Mouse (Mus musculus) midbrain, embryonic 11.5 days (tissue): ENCODE results near the gene Hs2st1. TPM values are rescaled to one million over a fixed set of nuclear protein-coding genes. Genes with fewer than 3 reads are reported as not detected.
A peak's percentile ranks its signal among the peaks of the same experiment; 100 is the strongest.

Experiments
- ATAC-seq: fragments of 200-750 bp; cut with Nextera tagmentation; 2 replicates; pipeline ENCODE4 v1.8.0; 2017; ENCODE audit warnings: moderate TSS enrichment, moderate library complexity; ENCODE audit not compliant: low FRiP score
- DNase-seq: peaks from one replicate; pipeline ENCODE4 v3.0.0; 2015; ENCODE audit warnings: low spot score; ENCODE audit errors: missing footprints
- H3K27ac ChIP-seq: fragments of 300-500 bp; sonication (generic); 2 replicates; pipeline ENCODE4 v1.5.1; 2014; ENCODE audit warnings: low read depth, low read length
- H3K27me3 ChIP-seq: fragments of 300-500 bp; sonication (generic); 2 replicates; pipeline ENCODE4 v1.6.1; 2014; ENCODE audit warnings: mild to moderate bottlenecking, low read length, moderate library complexity, mixed read lengths; ENCODE audit not compliant: control insufficient read depth, insufficient read depth
- H3K36me3 ChIP-seq: fragments of 300-500 bp; sonication (generic); 2 replicates; pipeline ENCODE4 v1.6.1; 2014; ENCODE audit warnings: mild to moderate bottlenecking, low read length, moderate library complexity, mixed read lengths; ENCODE audit not compliant: control insufficient read depth, insufficient read depth
- H3K4me1 ChIP-seq: fragments of 300-500 bp; sonication (generic); 2 replicates; pipeline ENCODE4 v1.6.1; 2014; ENCODE audit warnings: low read length; ENCODE audit not compliant: control insufficient read depth, insufficient read depth
- H3K4me2 ChIP-seq: fragments of 300-500 bp; sonication (generic); 2 replicates; pipeline ENCODE4 v1.6.1; 2014; ENCODE audit warnings: mild to moderate bottlenecking, moderate library complexity
- H3K4me3 ChIP-seq: fragments of 300-500 bp; sonication (generic); 2 replicates; pipeline ENCODE4 v1.5.1; 2014; ENCODE audit warnings: low read depth, low read length
- H3K9ac ChIP-seq: fragments of 300-500 bp; sonication (generic); 2 replicates; pipeline ENCODE4 v1.6.1; 2014; ENCODE audit warnings: low read length
- H3K9me3 ChIP-seq: fragments of 300-500 bp; sonication (generic); 2 replicates; pipeline ENCODE4 v1.6.1; 2016; ENCODE audit warnings: low read length; ENCODE audit not compliant: control insufficient read depth
- WGBS: fragments of 180-500 bp; shearing (Covaris S2); extraction: QIAGEN DNeasy Blood & Tissue Kit; methylation state at CpG from one replicate; pipeline ENCODE4 v1.1.7; 2014; 5-methylcytosine and 5-hydroxymethylcytosine counted together
- polyA plus RNA-seq: library from polyadenylated mRNA; unstranded; fragments of >200 nt; fragmentation: Nextera tagmentation; extraction: Ambion mirVana; gene quantifications from 2 replicates; pipeline ENCODE4 v1.2.1, GENCODE M21; 2014

Gene Hs2st1
- polyA plus RNA-seq, 1 experiment from 2014 or later, result 16.5 TPM

DNA sequence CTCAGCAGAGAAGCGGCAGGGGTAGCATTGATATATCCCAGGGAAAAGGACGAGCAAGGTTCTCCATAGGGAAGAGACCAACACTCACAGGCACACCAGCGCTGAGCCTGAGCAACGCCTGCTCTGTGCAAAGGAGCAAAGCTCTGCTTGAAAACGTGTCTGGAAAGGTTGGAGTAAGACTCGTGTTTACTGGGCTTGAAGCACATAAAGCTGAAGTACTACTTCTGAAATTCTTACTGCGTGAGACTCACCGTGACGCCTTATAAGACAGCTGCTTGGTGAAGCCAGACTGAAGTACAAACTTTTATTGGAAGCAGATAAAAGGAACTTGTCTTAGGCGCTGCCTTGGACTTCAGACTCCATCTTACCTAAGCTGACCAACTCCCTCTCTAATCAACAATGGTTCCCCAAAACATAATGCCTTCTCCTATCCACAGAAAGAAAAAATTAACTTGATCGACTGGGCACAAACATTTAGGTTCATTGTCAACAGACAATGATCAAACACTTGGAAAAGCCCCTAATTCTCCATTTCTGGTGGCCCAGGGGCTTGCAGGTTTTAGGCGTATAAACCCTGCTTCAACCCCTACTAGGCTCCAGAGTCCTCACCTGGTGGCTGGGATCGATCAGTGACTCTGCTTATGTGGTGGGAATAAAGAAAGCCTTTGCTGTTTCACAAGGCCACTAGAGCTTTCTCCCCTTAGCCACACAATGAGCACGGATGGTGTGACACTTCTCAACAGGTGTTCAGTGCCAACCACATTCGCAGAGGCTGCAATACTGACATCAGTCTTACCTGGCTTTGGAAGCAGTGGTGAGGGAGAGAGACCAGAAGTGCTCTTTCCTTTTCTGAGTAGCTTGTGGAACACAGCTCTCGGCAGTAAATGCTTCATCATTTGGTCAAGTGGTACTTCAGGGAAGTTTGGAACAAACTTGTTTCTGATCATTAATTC lies 56.5 kb downstream of the Hs2st1 start:
- ATAC-seq (no peak), DNase-seq (no peak)
- WGBS, result 90% methylated on average over 16 of the region's 16 CpGs
- Histone ChIP-seq H3K36me3 (no peaks in the 10 kb centered on the region), H3K4me1 (no peaks in the 10 kb centered on the region), H3K9ac (no peak overlapping the region), H3K27ac (no peak overlapping the region), H3K4me2 (no peak overlapping the region), H3K4me3 (no peak overlapping the region), H3K27me3 (no peaks in the 10 kb centered on the region), H3K9me3 (no peaks in the 10 kb centered on the region)

DNA sequence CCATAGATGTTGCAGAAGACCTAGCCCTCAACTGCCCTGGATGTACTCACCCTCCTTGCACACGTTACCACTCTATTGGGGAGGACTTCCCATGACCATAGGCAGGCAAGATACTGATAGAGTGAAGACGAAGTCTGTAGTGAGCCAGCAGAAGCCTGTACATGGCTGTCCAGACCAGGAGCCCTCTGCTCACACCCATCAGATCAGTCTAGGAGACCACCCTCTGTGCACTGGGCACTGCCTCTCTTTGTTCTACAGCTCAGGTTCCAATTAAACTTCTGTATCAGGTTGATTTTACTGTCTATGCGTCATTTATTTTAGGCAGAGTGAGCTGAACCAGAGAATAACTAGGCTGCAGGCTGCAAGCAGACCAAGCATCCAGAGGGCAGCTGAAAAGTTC lies 59.3 kb downstream of the Hs2st1 start:
- Histone ChIP-seq H3K9ac (no peak overlapping the region), H3K4me1 (peaks cover 2% of the 10 kb centered on the region; the same call in 1 of the 2 replicates), H3K9me3 (no peaks in the 10 kb centered on the region), H3K27me3 (no peaks in the 10 kb centered on the region), H3K4me2 (no peak overlapping the region), H3K27ac (no peak overlapping the region), H3K36me3 (no peaks in the 10 kb centered on the region), H3K4me3 (no peak overlapping the region)
- DNase-seq, result no peak
- 90% methylated on average over 3 of the region's 3 CpGs for WGBS
- ATAC-seq, result no peak

DNA sequence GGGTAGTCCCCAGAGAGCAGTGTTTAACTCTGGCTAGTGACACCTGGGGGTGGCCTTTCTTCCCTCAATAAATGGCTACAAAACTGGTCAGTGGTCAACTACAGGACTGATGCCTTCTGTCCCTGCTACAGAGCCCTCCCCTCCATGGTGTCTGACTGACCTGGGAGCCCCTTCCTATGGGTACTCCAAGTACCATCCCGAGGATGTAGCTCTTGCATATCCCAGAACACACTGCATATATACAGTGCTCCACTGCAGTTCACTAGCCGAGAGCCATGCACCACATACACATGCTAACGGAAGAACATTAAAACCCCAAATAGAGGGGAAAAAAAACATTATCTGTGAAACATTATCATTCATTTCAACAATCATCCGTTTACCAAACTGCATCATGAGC lies 61.6 kb downstream of the Hs2st1 start:
- Histone ChIP-seq H3K4me1 (peaks cover 2% of the 10 kb centered on the region; the same call in 1 of the 2 replicates), H3K9ac (no peak overlapping the region), H3K4me3 (no peak overlapping the region), H3K9me3 (no peaks in the 10 kb centered on the region), H3K36me3 (no peaks in the 10 kb centered on the region), H3K27me3 (no peaks in the 10 kb centered on the region), H3K27ac (no peak overlapping the region), H3K4me2 (no peak overlapping the region)
- DNase-seq, result peak; percentile 2
- WGBS, result 94% methylated on average over 4 of the region's 4 CpGs
- ATAC-seq, result no peak

DNA sequence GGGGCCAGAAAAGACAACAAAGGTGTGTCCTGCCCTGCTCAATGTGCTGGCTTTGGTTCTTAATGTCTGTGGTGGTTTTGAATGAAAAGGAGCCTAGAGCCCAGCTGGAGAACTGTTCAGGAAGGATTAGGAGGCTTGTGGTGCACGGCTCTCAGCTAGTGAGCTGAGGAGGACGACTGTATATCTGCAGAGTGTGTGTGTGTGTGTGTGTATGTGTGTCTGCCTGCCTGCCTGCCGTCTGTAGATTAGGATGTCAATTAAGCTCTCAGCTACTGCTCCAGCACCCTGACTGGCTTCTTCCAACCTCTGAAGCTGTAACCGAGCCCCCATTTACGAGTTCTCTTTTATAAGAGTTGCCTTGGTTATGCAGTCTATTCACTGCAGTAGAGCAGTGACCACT lies 62.1 kb downstream of the Hs2st1 start:
- Histone ChIP-seq H3K9me3 (no peaks in the 10 kb centered on the region), H3K9ac (no peak overlapping the region), H3K27ac (no peak overlapping the region), H3K4me2 (no peak overlapping the region), H3K36me3 (no peaks in the 10 kb centered on the region), H3K4me3 (no peak overlapping the region), H3K4me1 (peaks cover 2% of the 10 kb centered on the region; the same call in 1 of the 2 replicates), H3K27me3 (no peaks in the 10 kb centered on the region)
- ATAC-seq (peak; percentile 31; the same call in 1 of the 2 replicates), DNase-seq (peak; percentile 72)
- WGBS, result 43% methylated on average over 5 of the region's 5 CpGs

DNA sequence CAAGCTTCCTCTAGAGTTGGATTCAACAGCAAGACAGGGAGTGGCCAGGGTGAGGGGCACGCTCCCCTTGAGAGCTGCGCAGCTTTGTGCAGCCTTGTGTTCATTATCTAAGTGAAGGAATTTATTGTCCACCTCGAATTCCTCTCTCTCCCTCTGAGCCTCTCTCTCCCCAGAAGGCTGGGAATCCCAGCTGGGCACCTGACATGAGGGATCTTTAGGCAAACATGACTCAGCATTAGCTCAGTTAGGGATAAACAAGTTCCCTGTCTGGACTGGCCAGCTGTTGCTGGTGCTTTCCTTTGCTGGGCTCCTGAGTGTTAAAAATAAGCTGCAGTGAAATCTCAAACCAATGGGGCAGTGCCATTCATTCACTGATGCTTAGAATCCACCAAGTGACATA lies 63.8 kb downstream of the Hs2st1 start:
- Histone ChIP-seq H3K4me3 (no peak overlapping the region), H3K9ac (no peak overlapping the region), H3K9me3 (no peaks in the 10 kb centered on the region), H3K4me2 (no peak overlapping the region), H3K27ac (no peak overlapping the region), H3K27me3 (no peaks in the 10 kb centered on the region), H3K36me3 (no peaks in the 10 kb centered on the region), H3K4me1 (peaks cover 2% of the 10 kb centered on the region; the same call in 1 of the 2 replicates)
- ATAC-seq (0 out of 2 replicates have a peak, but pooled peaks have one; percentile 19), DNase-seq (peak; percentile 90)
- 29% methylated on average over 3 of the region's 3 CpGs for WGBS

DNA sequence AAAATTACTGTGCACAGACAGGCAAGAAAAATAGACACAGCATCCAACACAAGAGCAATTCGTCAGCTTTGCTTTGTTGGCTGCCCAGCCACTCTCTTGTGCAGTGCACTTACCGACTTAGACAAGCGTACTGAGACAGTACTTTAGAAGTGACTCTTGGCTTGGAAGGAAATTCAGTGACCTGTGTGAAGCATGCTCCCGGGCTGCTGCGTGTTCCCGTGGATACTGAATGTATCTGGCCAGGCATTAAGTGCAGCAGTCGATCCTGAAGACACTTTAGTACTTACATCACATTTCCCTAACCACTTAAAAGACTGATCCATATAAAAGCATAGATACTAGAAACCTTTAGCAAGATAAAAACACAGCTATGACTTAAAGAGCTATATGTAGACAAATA lies 68.1 kb downstream of the Hs2st1 start:
- DNase-seq, result peak; percentile 56
- Histone ChIP-seq H3K4me2 (no peak overlapping the region), H3K27me3 (no peaks in the 10 kb centered on the region), H3K9me3 (no peaks in the 10 kb centered on the region), H3K4me1 (peaks cover 2% of the 10 kb centered on the region; the same call in 1 of the 2 replicates), H3K4me3 (no peak overlapping the region), H3K9ac (no peak overlapping the region), H3K36me3 (no peaks in the 10 kb centered on the region), H3K27ac (no peak overlapping the region)
- no peak for ATAC-seq
- 78% methylated on average over 7 of the region's 7 CpGs for WGBS

DNA sequence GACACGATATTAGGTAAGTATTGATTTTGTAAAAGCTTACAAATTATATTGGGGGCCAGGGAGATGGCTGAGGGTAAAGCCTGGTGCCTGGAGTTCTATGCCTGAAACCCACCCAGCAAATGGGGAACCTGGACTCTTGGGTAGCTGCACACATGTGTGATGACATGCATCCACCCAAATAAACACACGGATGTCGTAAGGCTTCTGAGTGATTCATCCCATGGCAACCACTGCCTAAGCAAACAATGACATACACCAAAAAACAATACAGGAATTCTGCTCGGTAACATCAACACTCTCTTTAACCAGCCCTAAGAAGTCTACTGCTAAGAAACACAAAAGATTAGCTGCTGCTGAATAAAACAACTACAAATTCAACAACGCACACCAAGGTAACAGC lies 73.2 kb downstream of the Hs2st1 start:
- Histone ChIP-seq H3K9ac (no peak overlapping the region), H3K4me3 (no peak overlapping the region), H3K4me1 (no peaks in the 10 kb centered on the region; the same call in 1 of the 2 replicates), H3K4me2 (no peak overlapping the region), H3K27ac (no peak overlapping the region), H3K9me3 (no peaks in the 10 kb centered on the region), H3K36me3 (no peaks in the 10 kb centered on the region), H3K27me3 (no peaks in the 10 kb centered on the region)
- ATAC-seq (no peak), DNase-seq (no peak)
- 83% methylated on average over 5 of the region's 5 CpGs for WGBS

DNA sequence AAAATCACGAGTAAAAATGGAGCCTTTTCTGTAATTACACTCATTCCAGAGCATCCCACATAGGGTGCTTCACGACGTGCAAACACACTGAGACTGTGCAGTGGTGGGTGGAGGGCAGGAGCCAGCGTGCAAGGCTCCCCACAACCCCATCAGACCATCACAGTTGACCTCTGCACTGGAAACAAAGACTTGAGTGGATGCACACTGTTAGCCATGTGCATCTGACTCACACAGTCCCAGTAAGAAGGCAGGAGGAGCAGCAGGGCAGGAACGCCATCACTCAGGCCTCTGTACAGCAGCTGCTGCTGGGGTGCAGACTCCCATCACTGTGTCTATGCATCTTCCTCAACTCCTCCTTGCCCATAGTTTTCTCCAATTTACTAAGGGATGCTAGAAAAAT lies 75.1 kb downstream of the Hs2st1 start:
- Histone ChIP-seq H3K4me2 (no peak overlapping the region), H3K36me3 (no peaks in the 10 kb centered on the region), H3K9me3 (no peaks in the 10 kb centered on the region), H3K27me3 (no peaks in the 10 kb centered on the region), H3K4me1 (no peaks in the 10 kb centered on the region; the same call in 1 of the 2 replicates), H3K9ac (no peak overlapping the region), H3K4me3 (no peak overlapping the region), H3K27ac (no peak overlapping the region)
- DNase-seq (no peak), ATAC-seq (peak; percentile 40)
- WGBS, result 48% methylated on average over 5 of the region's 5 CpGs

DNA sequence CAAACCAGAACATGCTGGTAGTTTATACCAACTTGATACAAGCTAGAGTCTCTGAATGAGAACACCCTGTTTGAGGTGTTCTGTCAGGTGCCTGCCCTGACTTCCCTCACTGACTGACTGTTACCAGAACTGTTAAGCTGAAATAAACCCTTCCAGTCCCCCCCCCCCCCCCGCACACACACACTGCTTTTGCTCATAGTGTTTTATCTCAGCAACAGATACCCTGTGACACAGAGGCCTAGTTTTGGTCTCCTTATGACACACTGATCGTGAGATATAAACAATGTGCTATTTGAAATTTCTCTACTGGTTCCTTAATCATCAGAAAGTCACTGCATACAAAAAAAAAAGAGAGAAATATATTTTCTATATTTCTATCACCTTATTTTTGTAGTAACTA lies 81.2 kb downstream of the Hs2st1 start:
- H3K36me3 ChIP-seq, result no peaks in the 10 kb centered on the region
- no peak overlapping the region for H3K4me2 ChIP-seq
- WGBS, result 84% methylated on average over 2 of the region's 2 CpGs
- H3K9ac ChIP-seq, result no peak overlapping the region
- no peak overlapping the region for H3K27ac ChIP-seq
- DNase-seq (no peak), ATAC-seq (no peak)
- no peak overlapping the region for H3K4me3 ChIP-seq
- H3K9me3 ChIP-seq, result no peaks in the 10 kb centered on the region
- H3K27me3 ChIP-seq, result no peaks in the 10 kb centered on the region
- H3K4me1 ChIP-seq, result no peaks in the 10 kb centered on the region
